Mouse (Mus musculus) heart, adult 2 months (tissue): ENCODE results near the gene Allc.

ENCODE experiments used
- CTCF ChIP-seq: fragments of 200-600 bp; IDR thresholded peaks from 2 replicates; pipeline ENCODE4 v1.8.1; 2022; ENCODE audit warnings: antibody characterized with exemption, mild to moderate bottlenecking, moderate library complexity
- POLR2A ChIP-seq: fragments of 200-500 bp; IDR thresholded peaks from 2 replicates; pipeline ENCODE4 v1.6.1; 2011; ENCODE audit warnings: mild to moderate bottlenecking, low read depth, low read length, control low read depth; ENCODE audit not compliant: insufficient read depth

DNA sequence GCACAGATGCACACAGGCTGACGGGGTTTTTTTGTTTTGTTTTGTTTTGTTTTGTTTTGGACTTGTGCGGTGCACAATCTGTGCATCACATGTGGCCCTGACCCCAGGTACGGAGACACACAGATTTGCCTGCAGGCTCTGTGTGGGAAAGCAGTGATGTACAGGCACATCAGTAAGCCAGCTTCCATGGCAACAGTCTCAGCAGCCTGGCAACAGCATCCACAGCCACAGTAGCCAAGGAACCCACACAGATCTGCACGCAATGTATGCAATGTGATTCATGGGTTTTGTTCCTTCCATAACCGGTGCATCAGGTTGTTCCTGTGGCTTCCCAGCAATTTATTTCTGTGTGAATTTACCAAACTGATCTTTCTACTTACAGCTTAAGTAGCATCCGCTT, 5.6 kb upstream of the Allc start:
- no peak for TF ChIP-seq POLR2A
- TF ChIP-seq CTCF: no peak
